Mouse (Mus musculus) left cerebral cortex, adult 6 months (tissue): Measurements from ENCODE around the gene BC034090. TPM values are rescaled to one million over a fixed set of nuclear protein-coding genes. Genes with fewer than 3 reads are reported as not detected.

Source experiments
- long read RNA-seq, 2 experiments: library from polyadenylated mRNA; unstranded; transcript quantifications; one replicate each; pipeline ENCODE4 v2.0.0; 2019 to 2020
- polyA plus RNA-seq: library from polyadenylated mRNA; unstranded; fragments of <200 nt; fragmentation: Nextera tagmentation; gene quantifications from 2 replicates; pipeline ENCODE4 v1.2.3, GENCODE M21; 2021

BC034090 gene
- 2.5 TPM in 2 replicates for polyA plus RNA-seq
- long read RNA-seq, experiment 1, full-length matches to known transcripts, result 4 of 14 reads
- long read RNA-seq, experiment 1, partial matches to known transcripts, result 6 of 14 reads
- long read RNA-seq, experiment 1, other reads (novel, unspliced or antisense), result 4 of 14 reads
- long read RNA-seq, experiment 2, partial matches to known transcripts, result 0 of 2 reads
- long read RNA-seq, experiment 2, other reads (novel, unspliced or antisense), result 1 of 2 reads

DNA sequence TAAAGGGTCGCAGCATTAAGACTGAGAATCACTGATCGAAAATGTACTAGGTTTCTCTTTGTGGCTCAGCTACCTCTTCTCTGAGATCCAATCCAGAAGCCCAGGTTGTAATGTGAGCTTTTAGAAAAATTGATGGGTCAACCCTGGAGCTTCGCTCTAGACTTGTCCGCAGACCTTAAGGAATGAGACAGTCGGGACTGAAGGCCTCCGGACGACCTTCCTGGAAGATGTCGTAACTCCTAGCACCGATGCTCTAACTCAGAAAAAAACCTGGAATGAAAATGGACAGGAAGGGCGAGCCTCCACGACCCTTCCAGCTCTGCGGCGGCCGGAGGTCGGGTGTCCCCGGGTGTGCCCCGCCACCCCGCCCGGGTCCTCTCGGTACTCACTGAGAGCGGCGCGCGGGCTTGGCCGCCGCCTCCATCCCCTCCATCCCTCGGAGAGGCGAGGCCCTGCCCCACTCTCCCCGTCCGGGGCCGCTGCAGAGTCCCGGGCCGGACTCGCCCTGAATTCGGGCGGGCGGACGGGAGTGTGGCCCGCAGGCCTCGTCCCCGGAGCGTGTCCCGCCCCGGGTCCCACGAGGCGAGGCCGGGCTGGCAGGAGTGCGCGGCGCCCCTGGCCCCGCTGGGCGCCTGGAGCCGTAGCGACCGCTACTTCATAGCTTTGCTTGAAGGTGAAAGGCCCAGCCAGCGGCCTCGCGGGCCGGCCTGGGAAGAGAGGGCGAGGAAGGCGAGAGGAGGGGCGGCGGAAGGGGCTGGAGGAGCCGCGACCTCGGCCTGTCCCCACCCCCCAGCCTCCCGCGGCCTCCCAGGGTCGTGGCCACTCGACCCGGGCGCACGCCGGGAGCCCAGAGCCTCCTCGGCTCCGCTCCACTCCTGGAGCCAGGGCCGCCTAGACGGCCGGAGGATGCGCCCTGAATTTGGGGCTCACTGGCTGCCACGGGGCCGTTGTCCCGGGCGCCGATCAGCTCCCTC is at the start of gene BC034090:
TSS of gene BC034090 (minus strand) at position 648 of the 974 bp plus-strand sequence.

Other genes with a start within 250 kb of the BC034090 start
- gene Ier5, start 144.8 kb downstream of the BC034090 start, polyA plus RNA-seq, result 7.3 and 26.3 TPM in 2 replicates
- gene Mr1, start 97.6 kb downstream of the BC034090 start, polyA plus RNA-seq, result 1.9 and 2.8 TPM in 2 replicates
- gene Stx6, start 85.7 kb downstream of the BC034090 start, polyA plus RNA-seq, result 79.0 and 79.8 TPM in 2 replicates
- gene Xpr1, start 173.0 kb upstream of the BC034090 start, polyA plus RNA-seq, result 7.3 and 7.8 TPM in 2 replicates